ENCODE assay signal across 12 mouse cellular contexts in genomic region chr11:5562625-5563268, GRCm38 (mm10). TPM values are rescaled to one million over a fixed set of nuclear protein-coding genes. Genes with fewer than 3 reads are reported as not detected.
DNase-seq lines count a peak whose midpoint lies in the region; ATAC-seq and TF ChIP-seq lines count a peak whose summit lies in the region.
"Had no signal": no experiment of that assay in that cellular context is flagged by ENCODE, and none has a peak within 500 bp of the region (broad histone marks: within the 10 kb centered on the region; RNA-seq: fewer than 3 reads in every experiment).

No protein-coding gene starts in this region.

- H3K4me3 ChIP-seq in heart, embryonic 10.5 days, result no peak overlapping the region
- no peak overlapping the region for H3K4me3 ChIP-seq in ES-E14 (ENCODE audit: insufficient read depth in 1 of 2, low read depth in 1 of 2, low read length in 2 of 2, poor library complexity in 1 of 2, severe bottlenecking in 1 of 2)
- no peak overlapping the region for H3K4me3 ChIP-seq in forebrain, embryonic 13.5 days
- no peak overlapping the region for H3K4me3 ChIP-seq in midbrain, embryonic 11.5 days (ENCODE audit: low read depth, low read length)

- peaks cover 20% of the 10 kb centered on the region for H3K4me1 ChIP-seq in heart, embryonic 10.5 days
- peaks cover 6 to 16% of the 10 kb centered on the region in 2 experiments; a peak in 3 of 4 replicates for H3K4me1 ChIP-seq in ES-E14 (ENCODE audit: control insufficient read depth in 2 of 2, insufficient read depth in 2 of 2, low read length in 2 of 2, poor library complexity in 1 of 2)
- H3K4me1 ChIP-seq in forebrain, embryonic 13.5 days, result peaks cover 5% of the 10 kb centered on the region; the same call in 1 of the 2 replicates
- peaks cover 5% of the 10 kb centered on the region for H3K4me1 ChIP-seq in midbrain, embryonic 11.5 days (ENCODE audit: control insufficient read depth, insufficient read depth, low read length)

- no peak overlapping the region for H3K9ac ChIP-seq in ES-E14 (ENCODE audit: insufficient read depth, low read depth, low read length, poor library complexity, severe bottlenecking)
- H3K9ac ChIP-seq in forebrain, embryonic 13.5 days, result no peak overlapping the region
- no peak overlapping the region for H3K9ac ChIP-seq in midbrain, embryonic 11.5 days (ENCODE audit: low read length)

- ATAC-seq in forebrain, embryonic 13.5 days, result peak; percentile 45; the same call in 1 of the 2 replicates
- ATAC-seq in midbrain, embryonic 11.5 days (ENCODE audit: low FRiP score), result peak; percentile 84

- 18% methylated on average over 9 of the region's 9 CpGs for WGBS in heart, embryonic 10.5 days
- 19% methylated on average over 9 of the region's 9 CpGs for WGBS in forebrain, embryonic 13.5 days
- 17% methylated on average over 9 of the region's 9 CpGs for WGBS in midbrain, embryonic 11.5 days

- no peaks in the 10 kb centered on the region for H3K27me3 ChIP-seq in heart, embryonic 10.5 days (ENCODE audit: insufficient read depth, poor library complexity, severe bottlenecking)
- H3K27me3 ChIP-seq in forebrain, embryonic 13.5 days, result no peaks in the 10 kb centered on the region
- H3K27me3 ChIP-seq in midbrain, embryonic 11.5 days (ENCODE audit: control insufficient read depth, insufficient read depth, low read length), result no peaks in the 10 kb centered on the region

- peak; percentile 85 for DNase-seq in heart, embryonic 10.5 days (ENCODE audit: low spot score)
- no peak for DNase-seq in heart, adult 18-20 months
- peak; percentile 31 for DNase-seq in ES-E14 (ENCODE audit: low read depth, low spot score)
- DNase-seq in midbrain, embryonic 11.5 days (ENCODE audit: low spot score, missing footprints), result peak; percentile 86
- no peak for DNase-seq in layer of hippocampus, adult 11-12 months (ENCODE audit: low spot score)
- no peak for DNase-seq in ovary, postnatal 36 days (ENCODE audit: low spot score)
- DNase-seq in lung, postnatal 10 days, result no peak
- DNase-seq: adrenal gland, adult 8-10 months; gastrocnemius, postnatal 10 days; kidney, postnatal 25 days; thymus, postnatal 14 days had no signal

- H3K36me3 ChIP-seq in heart, embryonic 10.5 days, result no peaks in the 10 kb centered on the region
- H3K36me3 ChIP-seq in ES-E14 (ENCODE audit: control insufficient read depth, insufficient read depth, low read length, poor library complexity, severe bottlenecking), result no peaks in the 10 kb centered on the region
- no peaks in the 10 kb centered on the region for H3K36me3 ChIP-seq in forebrain, embryonic 13.5 days (ENCODE audit: poor library complexity, severe bottlenecking)
- no peaks in the 10 kb centered on the region for H3K36me3 ChIP-seq in midbrain, embryonic 11.5 days (ENCODE audit: control insufficient read depth, insufficient read depth, low read length)

- H3K4me2 ChIP-seq in forebrain, embryonic 13.5 days, result no peak overlapping the region; the same call in 1 of the 2 replicates
- no peak overlapping the region for H3K4me2 ChIP-seq in midbrain, embryonic 11.5 days

- no peaks in the 10 kb centered on the region for H3K9me3 ChIP-seq in heart, embryonic 10.5 days
- no peaks in the 10 kb centered on the region for H3K9me3 ChIP-seq in ES-E14 (ENCODE audit: control insufficient read depth, insufficient read depth, low read depth, low read length)
- no peaks in the 10 kb centered on the region for H3K9me3 ChIP-seq in forebrain, embryonic 13.5 days (replicated peaks)
- H3K9me3 ChIP-seq in midbrain, embryonic 11.5 days (ENCODE audit: control insufficient read depth, low read length), result no peaks in the 10 kb centered on the region

- H3K27ac ChIP-seq in heart, embryonic 10.5 days, result peak overlapping the region; percentile 37; the same call in 1 of the 2 replicates
- H3K27ac ChIP-seq in ES-E14 (ENCODE audit: insufficient read depth, low read depth, low read length, poor library complexity, severe bottlenecking), result no peak overlapping the region
- peak overlapping the region; percentile 16; the same call in 1 of the 2 replicates for H3K27ac ChIP-seq in forebrain, embryonic 13.5 days
- no peak overlapping the region for H3K27ac ChIP-seq in midbrain, embryonic 11.5 days (ENCODE audit: low read depth, low read length)

- in situ Hi-C loops in ES-E14 (cut with MboI; ENCODE audit: low sequenced_read_pairs in 2 of 2, unreplicated experiment in 2 of 2), result no loop called here

TF ChIP-seq in ES-E14, 5 proteins besides CTCF, POLR2A, EP300 and RAD21:
- TF ChIP-seq CHD2 (IDR thresholded peaks at IDR 0.05; ENCODE audit: low read depth, low read length) (no peak), ZNF384 (IDR thresholded peaks at IDR 0.05; ENCODE audit: low read depth, low read length) (no peak), HCFC1 (IDR thresholded peaks at IDR 0.05; ENCODE audit: borderline replicate concordance, insufficient read depth, low read length) (no peak), ZC3H11A (IDR thresholded peaks at IDR 0.05; ENCODE audit: borderline replicate concordance, low read depth, low read length) (no peak), MAFK (IDR thresholded peaks at IDR 0.05; ENCODE audit: insufficient read depth, low read depth, low read length) (no peak)

RNA-seq across cellular contexts. Expression of gene Ankrd36, which starts 6.7 kb away (rescaled TPM):
- 0.38 and 0.97 TPM in 2 replicates for polyA plus RNA-seq in heart, embryonic 10.5 days (2016; fragmentation: Nextera tagmentation; extraction: Ambion mirVana)
- not detected for total RNA-seq in heart, adult 18-20 months (2021)
- total RNA-seq in ES-E14 (2012; rRNA removed), result 0.26 and 0.45 TPM in 2 replicates
- polyA plus RNA-seq in forebrain, embryonic 13.5 days (2015; fragmentation: Nextera tagmentation; extraction: Ambion mirVana), result not detected in 2 replicates
- not detected in 2 replicates for polyA plus RNA-seq in midbrain, embryonic 11.5 days (2014; fragmentation: Nextera tagmentation; extraction: Ambion mirVana)
- total RNA-seq: adrenal gland, adult 8-10 months; gastrocnemius, postnatal 10 days had no signal

RNA-seq across cellular contexts. Expression of gene Ccdc117, which starts 20.8 kb away (rescaled TPM):
- polyA plus RNA-seq in heart, embryonic 10.5 days (2016; fragmentation: Nextera tagmentation; extraction: Ambion mirVana), result 14.7 and 23.4 TPM in 2 replicates
- 10 to 100 TPM; 32.0 to 35.2 TPM for total RNA-seq in heart, adult 18-20 months (2021)
- 24.2 and 27.4 TPM in 2 replicates for total RNA-seq in ES-E14 (2012; rRNA removed)
- 15.1 and 15.4 TPM in 2 replicates for polyA plus RNA-seq in forebrain, embryonic 13.5 days (2015; fragmentation: Nextera tagmentation; extraction: Ambion mirVana)
- 26.2 and 27.4 TPM in 2 replicates for polyA plus RNA-seq in midbrain, embryonic 11.5 days (2014; fragmentation: Nextera tagmentation; extraction: Ambion mirVana)

RNA-seq across cellular contexts. Expression of gene Xbp1, which starts 42.3 kb away (rescaled TPM):
- 131 and 174 TPM in 2 replicates for polyA plus RNA-seq in heart, embryonic 10.5 days (2016; fragmentation: Nextera tagmentation; extraction: Ambion mirVana)
- 10 to 100 TPM; 68.6 to 69.9 TPM for total RNA-seq in heart, adult 18-20 months (2021)
- 143 and 195 TPM in 2 replicates for total RNA-seq in ES-E14 (2012; rRNA removed)
- polyA plus RNA-seq in forebrain, embryonic 13.5 days (2015; fragmentation: Nextera tagmentation; extraction: Ambion mirVana), result 90.6 and 95.2 TPM in 2 replicates
- polyA plus RNA-seq in midbrain, embryonic 11.5 days (2014; fragmentation: Nextera tagmentation; extraction: Ambion mirVana), result 126 and 133 TPM in 2 replicates

Comparison
In these comparisons a context has a peak if more than half of its experiments do, and no peak if none do; other contexts are left out.
1. DNase-seq: peak in heart, embryonic 10.5 days (single experiment), ES-E14 (single experiment) and midbrain, embryonic 11.5 days (single experiment); none in heart, adult 18-20 months (0 of 2), layer of hippocampus, adult 11-12 months (single experiment), ovary, postnatal 36 days (single experiment) and lung, postnatal 10 days (single experiment).
2. H3K27ac ChIP-seq: peak in heart, embryonic 10.5 days (single experiment) and forebrain, embryonic 13.5 days (single experiment); none in ES-E14 (single experiment) and midbrain, embryonic 11.5 days (single experiment).